In the genomic region with DNA sequence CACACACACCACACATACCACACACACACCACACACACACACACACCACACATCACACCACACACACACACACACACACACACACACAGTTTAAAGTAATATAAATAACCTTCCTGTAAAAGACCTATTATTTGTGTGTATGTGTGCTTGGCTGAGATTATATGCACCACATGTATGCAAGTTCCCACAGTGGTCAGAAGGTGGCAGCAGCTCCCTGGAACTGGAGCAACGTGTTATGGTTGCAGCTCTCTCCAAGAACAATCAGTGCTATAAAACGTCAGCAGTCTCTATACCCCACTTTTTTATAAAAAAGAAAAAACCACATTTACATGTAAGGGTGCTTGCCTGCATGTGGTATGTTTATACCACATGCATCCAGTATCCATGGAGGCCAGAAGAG, we compare ENCODE assay signal across 1 mouse cellular context.
TF ChIP-seq lines count a peak whose summit lies in the region.

No protein-coding gene starts in this region.

TF ChIP-seq in CH12.LX, 34 proteins besides CTCF, POLR2A, EP300 and RAD21 (continued from another document):
- TF ChIP-seq MAZ (IDR thresholded peaks at IDR 0.05; ENCODE audit: low read depth, low read length): no peak
- no peak for TF ChIP-seq PAX5 (IDR thresholded peaks at IDR 0.05; ENCODE audit: low read length)
- TF ChIP-seq ELF1 (IDR thresholded peaks at IDR 0.05; ENCODE audit: low read depth, low read length): no peak
- TF ChIP-seq JUND (conservative IDR thresholded peaks at IDR 0.05; ENCODE audit: low read depth, low read length): no peak
- TF ChIP-seq GABPA (IDR thresholded peaks at IDR 0.05; ENCODE audit: insufficient replicate concordance, low read depth, low read length): no peak
- TF ChIP-seq MAFK (IDR thresholded peaks at IDR 0.05; ENCODE audit: insufficient replicate concordance, low read length): no peak
- no peak for TF ChIP-seq ZKSCAN1 (IDR thresholded peaks at IDR 0.05; ENCODE audit: borderline replicate concordance, low read depth, low read length)
- no peak for TF ChIP-seq ZNF384 (IDR thresholded peaks at IDR 0.05; ENCODE audit: low read depth, low read length)
